Mouse (Mus musculus) 3134 (cell line): ENCODE results near the gene Iqgap3.

Source experiments
- DNase-seq: peaks from one replicate; pipeline ENCODE4 v3.0.0-alpha.2; 2011; ENCODE audit warnings: low spot score; ENCODE audit not compliant: insufficient read length; ENCODE audit errors: extremely low read depth

The Iqgap3 gene

GRCm38 (mm10) chr3:88090616-88091015, 8.8 kb downstream of the Iqgap3 start:
- DNase-seq = no peak

GRCm38 (mm10) chr3:88094126-88094525, 12.4 kb downstream of the Iqgap3 start:
- DNase-seq = no peak

- DNase-seq = peak; percentile 34
These were observed 15.9 kb downstream of the Iqgap3 start for GRCm38 (mm10) chr3:88097666-88098065.

- no peak for DNase-seq
These were observed 18.5 kb downstream of the Iqgap3 start for GRCm38 (mm10) chr3:88100251-88100650.

GRCm38 (mm10) chr3:88101736-88102135, 20.0 kb downstream of the Iqgap3 start:
- DNase-seq = no peak

- DNase-seq = no peak
These were observed 20.4 kb downstream of the Iqgap3 start for GRCm38 (mm10) chr3:88102196-88102595.

- no peak for DNase-seq
These were observed 20.8 kb downstream of the Iqgap3 start for GRCm38 (mm10) chr3:88102611-88103010.

GRCm38 (mm10) chr3:88106126-88106525, 24.4 kb downstream of the Iqgap3 start:
- DNase-seq = no peak

GRCm38 (mm10) chr3:88109126-88109525, 27.4 kb downstream of the Iqgap3 start:
- no peak for DNase-seq

- no peak for DNase-seq
These were observed 32.6 kb downstream of the Iqgap3 start for GRCm38 (mm10) chr3:88114396-88114795.

GRCm38 (mm10) chr3:88120117-88120651, 38.4 kb downstream of the Iqgap3 start:
- no peak for DNase-seq

- no peak for DNase-seq
These were observed 39.7 kb downstream of the Iqgap3 start for GRCm38 (mm10) chr3:88121164-88122131.

GRCm38 (mm10) chr3:88125195-88125594, 43.4 kb downstream of the Iqgap3 start:
- DNase-seq = no peak

- DNase-seq = no peak
These were observed 44.4 kb downstream of the Iqgap3 start for GRCm38 (mm10) chr3:88126181-88126580.

GRCm38 (mm10) chr3:88127636-88128035, 45.9 kb downstream of the Iqgap3 start:
- DNase-seq = no peak

GRCm38 (mm10) chr3:88128056-88128455, 46.3 kb downstream of the Iqgap3 start:
- DNase-seq = no peak

- no peak for DNase-seq
These were observed 47.2 kb downstream of the Iqgap3 start for GRCm38 (mm10) chr3:88129006-88129405.

- DNase-seq = no peak
These were observed 49.3 kb downstream of the Iqgap3 start for GRCm38 (mm10) chr3:88131071-88131470.

GRCm38 (mm10) chr3:88132492-88132891, 50.7 kb downstream of the Iqgap3 start:
- no peak for DNase-seq

GRCm38 (mm10) chr3:88133187-88133771, 51.5 kb downstream of the Iqgap3 start:
- DNase-seq = no peak

- no peak for DNase-seq
These were observed 54.6 kb downstream of the Iqgap3 start for GRCm38 (mm10) chr3:88136346-88136745.
